Mouse (Mus musculus): ENCODE measurements at regions not wholly inside any gene's neighbourhood (a gene's known extent, or its start where the extent isn't known, plus 50 kb on each side); places are given as distances from the start of the nearest gene placed in this dataset.
A peak's percentile ranks its signal among the peaks of the same experiment; 100 is the strongest.

GRCm38 (mm10) chr2:45800131-45800530, 682.9 kb upstream of the Zeb2 start:
- H3K4me3 ChIP-seq = no peak overlapping the region
- H3K9ac ChIP-seq = no peak overlapping the region
- ATAC-seq (ENCODE audit: borderline replicate concordance, extremely low read depth, low FRiP score, low TSS enrichment) = no peak
- H3K4me1 ChIP-seq = no peaks in the 10 kb centered on the region
- no peak overlapping the region for H3K27ac ChIP-seq
- H3K27me3 ChIP-seq = no peaks in the 10 kb centered on the region
- no peak overlapping the region for H3K4me2 ChIP-seq
- H3K36me3 ChIP-seq = no peaks in the 10 kb centered on the region
- H3K9me3 ChIP-seq = no peaks in the 10 kb centered on the region
- 75% methylated on average over 2 of the region's 2 CpGs for WGBS

GRCm38 (mm10) chr2:45793561-45793960, 676.4 kb upstream of the Zeb2 start:
- no peak for ATAC-seq (ENCODE audit: borderline replicate concordance, extremely low read depth, low FRiP score, low TSS enrichment)
- Histone ChIP-seq H3K27me3 (no peaks in the 10 kb centered on the region), H3K9ac (no peak overlapping the region), H3K4me1 (no peaks in the 10 kb centered on the region), H3K9me3 (no peaks in the 10 kb centered on the region), H3K4me3 (no peak overlapping the region), H3K4me2 (no peak overlapping the region), H3K27ac (no peak overlapping the region), H3K36me3 (no peaks in the 10 kb centered on the region)
- 43% methylated on average over 3 of the region's 3 CpGs for WGBS

- WGBS = 68% methylated on average over 4 of the region's 4 CpGs
- no peak for ATAC-seq (ENCODE audit: borderline replicate concordance, extremely low read depth, low FRiP score, low TSS enrichment)
Observed at GRCm38 (mm10) chr2:45789739-45790138, 672.5 kb upstream of the Zeb2 start.

GRCm38 (mm10) chr2:45787732-45788390, 670.7 kb upstream of the Zeb2 start:
- no peaks in the 10 kb centered on the region for H3K27me3 ChIP-seq
- ATAC-seq (ENCODE audit: borderline replicate concordance, extremely low read depth, low FRiP score, low TSS enrichment) = no peak
- H3K9me3 ChIP-seq = no peaks in the 10 kb centered on the region
- 29% methylated on average over 16 of the region's 16 CpGs for WGBS
- H3K4me1 ChIP-seq = 0 out of 2 replicates have a peak, but pooled peaks cover 3% of the 10 kb centered on the region
- H3K4me2 ChIP-seq = peak overlapping the region; percentile 28
- no peaks in the 10 kb centered on the region for H3K36me3 ChIP-seq
- no peak overlapping the region for H3K4me3 ChIP-seq
- H3K27ac ChIP-seq = no peak overlapping the region
- H3K9ac ChIP-seq = no peak overlapping the region

More at GRCm38 (mm10) chr2:45789739-45790138, 672.5 kb upstream of the Zeb2 start:
- H3K27me3 ChIP-seq = no peaks in the 10 kb centered on the region
- H3K36me3 ChIP-seq = no peaks in the 10 kb centered on the region
- H3K9ac ChIP-seq = no peak overlapping the region
- 0 out of 2 replicates have a peak, but pooled peaks cover 3% of the 10 kb centered on the region for H3K4me1 ChIP-seq
- H3K27ac ChIP-seq = no peak overlapping the region
- no peaks in the 10 kb centered on the region for H3K9me3 ChIP-seq
- no peak overlapping the region for H3K4me2 ChIP-seq
- no peak overlapping the region for H3K4me3 ChIP-seq

GRCm38 (mm10) chr2:45786787-45787186, 669.6 kb upstream of the Zeb2 start:
- H3K9ac ChIP-seq = no peak overlapping the region

GRCm38 (mm10) chr2:45785684-45786083, 668.5 kb upstream of the Zeb2 start:
- 94% methylated on average over 2 of the region's 2 CpGs for whole genome bisulfite sequencing

More at GRCm38 (mm10) chr2:45786787-45787186, 669.6 kb upstream of the Zeb2 start:
- no peak overlapping the region for H3K4me3 ChIP-seq
- 0 out of 2 replicates have a peak, but pooled peaks cover 3% of the 10 kb centered on the region for H3K4me1 ChIP-seq
- H3K9me3 ChIP-seq = no peaks in the 10 kb centered on the region
- H3K27ac ChIP-seq = no peak overlapping the region
- no peaks in the 10 kb centered on the region for H3K36me3 ChIP-seq
- no peak for ATAC-seq (ENCODE audit: borderline replicate concordance, extremely low read depth, low FRiP score, low TSS enrichment)
- no peaks in the 10 kb centered on the region for H3K27me3 ChIP-seq
- 67% methylated on average over 6 of the region's 6 CpGs for WGBS
- H3K4me2 ChIP-seq = no peak overlapping the region

GRCm38 (mm10) chr2:45783634-45784412, 666.6 kb upstream of the Zeb2 start:
- Histone ChIP-seq H3K36me3 (no peaks in the 10 kb centered on the region), H3K4me2 (no peak overlapping the region), H3K27ac (no peak overlapping the region), H3K9ac (no peak overlapping the region), H3K4me3 (no peak overlapping the region), H3K27me3 (no peaks in the 10 kb centered on the region), H3K9me3 (no peaks in the 10 kb centered on the region), H3K4me1 (0 out of 2 replicates have a peak, but pooled peaks cover 3% of the 10 kb centered on the region)
- 69% methylated on average over 9 of the region's 9 CpGs for WGBS
- no peak for ATAC-seq (ENCODE audit: borderline replicate concordance, extremely low read depth, low FRiP score, low TSS enrichment)

More at GRCm38 (mm10) chr2:45785684-45786083, 668.5 kb upstream of the Zeb2 start:
- H3K4me1 ChIP-seq = 0 out of 2 replicates have a peak, but pooled peaks cover 3% of the 10 kb centered on the region
- no peak overlapping the region for H3K4me3 ChIP-seq
- ATAC-seq (ENCODE audit: borderline replicate concordance, extremely low read depth, low FRiP score, low TSS enrichment) = no peak
- H3K36me3 ChIP-seq = no peaks in the 10 kb centered on the region
- no peaks in the 10 kb centered on the region for H3K27me3 ChIP-seq
- no peak overlapping the region for H3K4me2 ChIP-seq
- H3K27ac ChIP-seq = no peak overlapping the region
- no peaks in the 10 kb centered on the region for H3K9me3 ChIP-seq
- no peak overlapping the region for H3K9ac ChIP-seq

- no peaks in the 10 kb centered on the region for H3K9me3 ChIP-seq
- no peaks in the 10 kb centered on the region for H3K36me3 ChIP-seq
- H3K27ac ChIP-seq = no peak overlapping the region
- no peak overlapping the region for H3K9ac ChIP-seq
- ATAC-seq (ENCODE audit: borderline replicate concordance, extremely low read depth, low FRiP score, low TSS enrichment) = no peak
- no peaks in the 10 kb centered on the region for H3K27me3 ChIP-seq
- no peaks in the 10 kb centered on the region for H3K4me1 ChIP-seq
- WGBS = 88% methylated on average over 7 of the region's 7 CpGs
- no peak overlapping the region for H3K4me2 ChIP-seq
- H3K4me3 ChIP-seq = no peak overlapping the region
Observed at GRCm38 (mm10) chr2:45777466-45777865, 660.3 kb upstream of the Zeb2 start.

- Histone ChIP-seq H3K9me3 (no peaks in the 10 kb centered on the region), H3K27ac (no peak overlapping the region), H3K9ac (no peak overlapping the region), H3K4me1 (no peaks in the 10 kb centered on the region), H3K4me3 (no peak overlapping the region), H3K36me3 (no peaks in the 10 kb centered on the region), H3K27me3 (no peaks in the 10 kb centered on the region), H3K4me2 (no peak overlapping the region)
- no peak for ATAC-seq (ENCODE audit: borderline replicate concordance, extremely low read depth, low FRiP score, low TSS enrichment)
- WGBS = 88% methylated on average over 17 of the region's 17 CpGs
Observed at GRCm38 (mm10) chr2:45776485-45777135, 659.4 kb upstream of the Zeb2 start.

GRCm38 (mm10) chr2:45775691-45776090, 658.5 kb upstream of the Zeb2 start:
- WGBS = 61% methylated on average over 4 of the region's 4 CpGs
- no peak overlapping the region for H3K27ac ChIP-seq
- no peak overlapping the region for H3K4me2 ChIP-seq
- H3K36me3 ChIP-seq = no peaks in the 10 kb centered on the region
- no peak overlapping the region for H3K9ac ChIP-seq
- no peaks in the 10 kb centered on the region for H3K9me3 ChIP-seq
- no peaks in the 10 kb centered on the region for H3K27me3 ChIP-seq
- H3K4me3 ChIP-seq = no peak overlapping the region
- no peaks in the 10 kb centered on the region for H3K4me1 ChIP-seq
- no peak for ATAC-seq (ENCODE audit: borderline replicate concordance, extremely low read depth, low FRiP score, low TSS enrichment)

- Histone ChIP-seq H3K36me3 (no peaks in the 10 kb centered on the region), H3K27me3 (no peaks in the 10 kb centered on the region), H3K9me3 (no peaks in the 10 kb centered on the region), H3K27ac (no peak overlapping the region), H3K9ac (no peak overlapping the region), H3K4me3 (no peak overlapping the region), H3K4me2 (no peak overlapping the region), H3K4me1 (no peaks in the 10 kb centered on the region)
- WGBS = 74% methylated on average over 3 of the region's 3 CpGs
- no peak for ATAC-seq (ENCODE audit: borderline replicate concordance, extremely low read depth, low FRiP score, low TSS enrichment)
Observed at GRCm38 (mm10) chr2:45774416-45774815, 657.2 kb upstream of the Zeb2 start.

GRCm38 (mm10) chr2:45757176-45757575, 640.0 kb upstream of the Zeb2 start:
- no peak overlapping the region for H3K4me3 ChIP-seq
- no peaks in the 10 kb centered on the region for H3K36me3 ChIP-seq
- H3K27me3 ChIP-seq = no peaks in the 10 kb centered on the region
- no peaks in the 10 kb centered on the region for H3K4me1 ChIP-seq
- no peak overlapping the region for H3K9ac ChIP-seq
- H3K4me2 ChIP-seq = no peak overlapping the region
- WGBS = 61% methylated on average over 1 of the region's 1 CpGs
- H3K27ac ChIP-seq = no peak overlapping the region
- ATAC-seq (ENCODE audit: borderline replicate concordance, extremely low read depth, low FRiP score, low TSS enrichment) = no peak
- H3K9me3 ChIP-seq = no peaks in the 10 kb centered on the region
